ENCODE assay signal across 8 mouse cellular contexts in the genomic region with DNA sequence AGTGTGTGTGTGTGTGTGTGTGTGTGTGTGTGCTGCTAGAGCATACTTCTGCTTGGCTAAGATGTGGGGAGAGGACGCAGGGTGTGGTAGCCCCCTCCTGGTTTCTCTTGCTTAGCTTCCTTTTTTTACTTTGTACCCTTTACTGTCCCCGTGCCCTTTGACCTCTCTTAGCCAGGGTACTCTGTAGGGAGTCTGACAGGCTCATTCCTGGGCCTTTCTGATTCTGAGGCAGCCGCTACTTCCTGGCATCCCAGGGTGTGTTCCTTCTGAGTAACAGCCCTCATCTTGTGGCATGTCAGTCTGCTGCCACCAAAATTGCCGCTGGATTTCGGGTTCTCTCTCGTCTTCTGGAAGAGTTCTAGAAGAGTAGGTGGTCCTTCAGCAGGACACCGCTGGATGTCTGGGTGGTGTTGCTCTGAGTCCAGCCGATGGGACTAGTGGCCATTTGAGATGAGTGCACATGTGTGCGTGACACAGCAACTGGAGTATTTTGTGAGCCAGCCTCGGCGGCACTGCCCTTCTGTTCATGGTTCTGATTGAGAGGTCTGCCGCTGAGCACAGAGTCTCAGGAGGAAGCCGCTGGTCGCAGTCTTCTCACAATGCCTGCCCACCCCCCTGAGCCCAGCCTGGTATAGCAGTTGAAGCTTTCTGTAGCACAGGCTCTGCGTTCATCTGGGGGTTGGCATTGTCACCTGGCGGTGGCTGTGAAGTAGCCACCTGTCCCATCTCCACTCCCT. TPM values are rescaled to one million over a fixed set of nuclear protein-coding genes. Genes with fewer than 3 reads are reported as not detected.
DNase-seq lines count a peak whose midpoint lies in the region; ATAC-seq and TF ChIP-seq lines count a peak whose summit lies in the region.

No protein-coding gene starts in this region.

- H3K4me3 ChIP-seq in testis, adult 2 months (ENCODE audit: control insufficient read depth, low read depth, low read length) = no peak overlapping the region
- H3K4me3 ChIP-seq in embryonic facial prominence, embryonic 12.5 days = 0 out of 2 replicates have a peak overlapping the region, but pooled peaks have one; percentile 5
- H3K4me3 ChIP-seq in intestine, embryonic 14.5 days (ENCODE audit: low read depth, low read length) = 0 out of 2 replicates have a peak overlapping the region, but pooled peaks have one; percentile 0
- H3K4me3 ChIP-seq in midbrain, postnatal 0 days (ENCODE audit: low read depth, low read length) = no peak overlapping the region

- H3K9ac ChIP-seq in embryonic facial prominence, embryonic 12.5 days = peak overlapping the region; percentile 39
- no peak overlapping the region for H3K9ac ChIP-seq in intestine, embryonic 14.5 days (ENCODE audit: low read length)
- H3K9ac ChIP-seq in midbrain, postnatal 0 days (replicated peaks; ENCODE audit: low read length, poor library complexity, severe bottlenecking) = 0 out of 2 replicates have a peak overlapping the region, but pooled peaks have one; percentile 3

- 0 out of 2 replicates have a peak overlapping the region, but pooled peaks have one; percentile 9 for H3K27ac ChIP-seq in testis, adult 2 months (ENCODE audit: control insufficient read depth, insufficient read depth, low read depth, low read length)
- H3K27ac ChIP-seq in embryonic facial prominence, embryonic 12.5 days = peak overlapping the region; percentile 78
- peak overlapping the region; percentile 80 for H3K27ac ChIP-seq in intestine, embryonic 14.5 days (ENCODE audit: low read depth)
- peak overlapping the region; percentile 68 for H3K27ac ChIP-seq in midbrain, postnatal 0 days (ENCODE audit: low read depth, low read length)

- no peak for TF ChIP-seq POLR2A in testis, adult 2 months (IDR thresholded peaks at IDR 0.05; ENCODE audit: control insufficient read depth, low read depth, low read length)

- DNase-seq in testis, postnatal 10 days (ENCODE audit: low spot score) = no peak
- peak; percentile 62 for DNase-seq in intestine, embryonic 14.5 days (ENCODE audit: low spot score)
- no peak for DNase-seq in midbrain, postnatal 0 days (ENCODE audit: low spot score)
- no peak for DNase-seq in adrenal gland, postnatal 36 days
- DNase-seq in layer of hippocampus, adult 11-12 months (ENCODE audit: low spot score) = no peak
- no peak for DNase-seq in frontal cortex, postnatal 10 days (ENCODE audit: low spot score in 2 of 2)

- ATAC-seq in embryonic facial prominence, embryonic 12.5 days (ENCODE audit: insufficient number of reproducible peaks, insufficient read depth, low FRiP score, low TSS enrichment) = no peak
- peak; percentile 29 for ATAC-seq in intestine, embryonic 14.5 days (replicated peaks; ENCODE audit: low FRiP score, low TSS enrichment, low read depth)
- ATAC-seq in midbrain, postnatal 0 days (ENCODE audit: low FRiP score) = 0 out of 2 replicates have a peak, but pooled peaks have one; percentile 47

- H3K4me2 ChIP-seq in embryonic facial prominence, embryonic 12.5 days (replicated peaks) = peak overlapping the region; percentile 31
- peak overlapping the region; percentile 42 for H3K4me2 ChIP-seq in intestine, embryonic 14.5 days (ENCODE audit: low read length)
- H3K4me2 ChIP-seq in midbrain, postnatal 0 days (ENCODE audit: low read depth, low read length, poor library complexity, severe bottlenecking) = peak overlapping the region; percentile 26

- H3K9me3 ChIP-seq in embryonic facial prominence, embryonic 12.5 days = no peaks in the 10 kb centered on the region
- H3K9me3 ChIP-seq in intestine, embryonic 14.5 days (ENCODE audit: control insufficient read depth, low read length) = no peaks in the 10 kb centered on the region
- no peaks in the 10 kb centered on the region for H3K9me3 ChIP-seq in midbrain, postnatal 0 days (ENCODE audit: low read length)

- no peaks in the 10 kb centered on the region for H3K36me3 ChIP-seq in testis, adult 2 months (ENCODE audit: control insufficient read depth, insufficient read depth, low read length)
- H3K36me3 ChIP-seq in embryonic facial prominence, embryonic 12.5 days = no peaks in the 10 kb centered on the region
- no peaks in the 10 kb centered on the region for H3K36me3 ChIP-seq in intestine, embryonic 14.5 days (ENCODE audit: control insufficient read depth, insufficient read depth, low read length)
- H3K36me3 ChIP-seq in midbrain, postnatal 0 days (ENCODE audit: insufficient read depth, low read length) = no peaks in the 10 kb centered on the region

- H3K4me1 ChIP-seq in testis, adult 2 months (ENCODE audit: control insufficient read depth, insufficient read depth, low read length) = peaks cover 8% of the 10 kb centered on the region
- peaks cover 64% of the 10 kb centered on the region for H3K4me1 ChIP-seq in embryonic facial prominence, embryonic 12.5 days
- H3K4me1 ChIP-seq in intestine, embryonic 14.5 days (replicated peaks; ENCODE audit: control insufficient read depth, insufficient read depth, low read length) = peaks cover 45% of the 10 kb centered on the region
- peaks cover 13% of the 10 kb centered on the region for H3K4me1 ChIP-seq in midbrain, postnatal 0 days (ENCODE audit: insufficient read depth, low read length)

- TF ChIP-seq CTCF in testis, adult 2 months (IDR thresholded peaks at IDR 0.05; ENCODE audit: control insufficient read depth, insufficient read depth, insufficient replicate concordance, low read depth, low read length) = no peak
- no peak for TF ChIP-seq CTCF in midbrain, postnatal 0 days (IDR thresholded peaks at IDR 0.05)

- no peaks in the 10 kb centered on the region for H3K27me3 ChIP-seq in testis, adult 2 months (ENCODE audit: control insufficient read depth, insufficient read depth, low read length)
- H3K27me3 ChIP-seq in embryonic facial prominence, embryonic 12.5 days = no peaks in the 10 kb centered on the region
- no peaks in the 10 kb centered on the region for H3K27me3 ChIP-seq in intestine, embryonic 14.5 days (replicated peaks; ENCODE audit: control insufficient read depth, insufficient read depth, low read length)
- no peaks in the 10 kb centered on the region for H3K27me3 ChIP-seq in midbrain, postnatal 0 days (ENCODE audit: insufficient read depth, low read length)

- 9% methylated on average over 16 of the region's 16 CpGs for WGBS in embryonic facial prominence, embryonic 12.5 days
- WGBS in intestine, embryonic 14.5 days = 15% methylated on average over 16 of the region's 16 CpGs
- WGBS in midbrain, postnatal 0 days = 6% methylated on average over 16 of the region's 16 CpGs

RNA-seq across cellular contexts. Expression of a gene that starts 16.3 kb away (rescaled TPM):
- 5.5 and 5.7 TPM in 2 replicates for polyA plus RNA-seq in testis, adult 2 months (2012; rRNA removed)
- polyA plus RNA-seq in embryonic facial prominence, embryonic 12.5 days (2016; fragmentation: Nextera tagmentation; extraction: Ambion mirVana) = 81.8 and 83.2 TPM in 2 replicates
- polyA plus RNA-seq in intestine, embryonic 14.5 days (2014; fragmentation: Nextera tagmentation; extraction: Ambion mirVana) = 48.4 and 52.8 TPM in 2 replicates
- total RNA-seq in midbrain, postnatal 0 days (2014; rRNA removed) = 164 and 215 TPM in 2 replicates
- 51.5 and 65.9 TPM in 2 replicates for polyA plus RNA-seq in midbrain, postnatal 0 days (2015; fragmentation: Nextera tagmentation; extraction: Ambion mirVana)
- 100 to 1,000 TPM in 1 of 2 experiments, 10 to 100 TPM in 1; 99.3 to 119 TPM for total RNA-seq in adrenal gland, postnatal 36 days (2021)

Comparison
In these comparisons a context has a peak if more than half of its experiments do, and no peak if none do; other contexts are left out.
1. H3K27ac ChIP-seq: peak in every context shown above with its lines; median percentile 80 in intestine, embryonic 14.5 days; 78 in embryonic facial prominence, embryonic 12.5 days; 68 in midbrain, postnatal 0 days; 9 in testis, adult 2 months.
2. H3K4me3 ChIP-seq: peak in embryonic facial prominence, embryonic 12.5 days (single experiment) and intestine, embryonic 14.5 days (single experiment); none in testis, adult 2 months (single experiment) and midbrain, postnatal 0 days (single experiment).
3. Peak in every context shown above with its lines, with median percentiles within 50 percentile points of each other: H3K4me2 ChIP-seq.